Mouse (Mus musculus) MEL (cell line): ENCODE data around the gene Vac14. TPM values are rescaled to one million over a fixed set of nuclear protein-coding genes. Genes with fewer than 3 reads are reported as not detected.

Source experiments
- DNase-seq: peaks from one replicate; pipeline ENCODE4 v3.0.0; 2011; ENCODE audit warnings: low read depth, low spot score
- H3K27ac ChIP-seq: 2 replicates; pipeline ENCODE4 v1.5.1; 2012; ENCODE audit warnings: low read depth, mild to moderate bottlenecking, control low read depth, low read length, moderate library complexity; ENCODE audit not compliant: control insufficient read depth
- H3K27me3 ChIP-seq, 2 experiments: fragments of 150-350 bp in 1 of 2; sonication (generic) in 1 of 2; 2 replicates each; pipeline ENCODE4 v1.6.1; 2012; ENCODE audit warnings: low read length in 2 of 2, mild to moderate bottlenecking in 2 of 2, improper control_type of control experiment in 1 of 2, moderate library complexity in 1 of 2; ENCODE audit not compliant: insufficient read depth in 2 of 2, control insufficient read depth in 1 of 2
- H3K36me3 ChIP-seq, 2 experiments: 2 replicates each; pipeline ENCODE4 v1.6.1; 2012 to 2014; ENCODE audit warnings: low read length in 2 of 2, improper control_type of control experiment in 1 of 2, inconsistent platforms in 1 of 2, mild to moderate bottlenecking in 1 of 2; ENCODE audit not compliant: insufficient read depth in 2 of 2, control insufficient read depth in 1 of 2
- H3K4me1 ChIP-seq, 2 experiments: fragments of 150-350 bp in 1 of 2; sonication (generic) in 1 of 2; 2 replicates each; pipeline ENCODE4 v1.6.1; 2012; ENCODE audit warnings: low read length in 2 of 2, improper control_type of control experiment in 1 of 2, mild to moderate bottlenecking in 1 of 2; ENCODE audit not compliant: insufficient read depth in 2 of 2, control insufficient read depth in 1 of 2
- H3K4me3 ChIP-seq, 2 experiments: fragments of 150-350 bp in 1 of 2; sonication (generic) in 1 of 2; 2 replicates each; pipeline ENCODE4 v1.5.1; 2012; ENCODE audit warnings: low read depth in 2 of 2, low read length in 2 of 2, mild to moderate bottlenecking in 2 of 2, moderate library complexity in 2 of 2, control low read depth in 1 of 2, improper control_type of control experiment in 1 of 2; ENCODE audit not compliant: control insufficient read depth in 1 of 2, insufficient read depth in 1 of 2
- H3K79me2 ChIP-seq: 2 replicates; pipeline ENCODE4 v1.6.1; 2012; ENCODE audit warnings: mild to moderate bottlenecking, low read length, moderate library complexity; ENCODE audit not compliant: control insufficient read depth, poor library complexity, insufficient read depth
- H3K9ac ChIP-seq: 2 replicates; pipeline ENCODE4 v1.6.1; 2012; ENCODE audit warnings: low read depth, mild to moderate bottlenecking, control low read depth, low read length, moderate library complexity; ENCODE audit not compliant: control insufficient read depth, poor library complexity, severe bottlenecking
- H3K9me3 ChIP-seq: fragments of 150-350 bp; sonication (generic); replicated peaks from 2 replicates; pipeline ENCODE4 v1.6.1; 2012; ENCODE audit warnings: mild to moderate bottlenecking, low read length, improper control_type of control experiment, moderate library complexity; ENCODE audit not compliant: insufficient read depth
- BHLHE40 ChIP-seq: IDR thresholded peaks from 2 replicates; pipeline ENCODE4 v1.6.1; 2012; ENCODE audit warnings: low read depth, mild to moderate bottlenecking, inconsistent platforms, low read length, improper control_type of control experiment, borderline replicate concordance
- CHD1 ChIP-seq: IDR thresholded peaks from 2 replicates; pipeline ENCODE4 v1.6.1; 2012; ENCODE audit warnings: low read depth, mild to moderate bottlenecking, inconsistent platforms, low read length, improper control_type of control experiment
- E2F4 ChIP-seq: IDR thresholded peaks from 2 replicates; pipeline ENCODE4 v1.6.1; 2011; ENCODE audit warnings: low read depth, low read length, improper control_type of control experiment, borderline replicate concordance
- HCFC1 ChIP-seq: IDR thresholded peaks from 2 replicates; pipeline ENCODE4 v1.6.1; 2012; ENCODE audit warnings: low read depth, mild to moderate bottlenecking, inconsistent platforms, low read length, improper control_type of control experiment, moderate library complexity
- MAFK ChIP-seq: IDR thresholded peaks from 2 replicates; pipeline ENCODE4 v1.6.1; 2011; ENCODE audit warnings: low read depth, mild to moderate bottlenecking, low read length, improper control_type of control experiment, borderline replicate concordance
- MAZ ChIP-seq: IDR thresholded peaks from 2 replicates; pipeline ENCODE4 v1.6.1; 2012; ENCODE audit warnings: low read depth, mild to moderate bottlenecking, inconsistent platforms, low read length, improper control_type of control experiment
- MEF2A ChIP-seq: IDR thresholded peaks from 2 replicates; pipeline ENCODE4 v1.6.1; 2014; ENCODE audit warnings: low read depth, mild to moderate bottlenecking, inconsistent platforms, low read length, improper control_type of control experiment; ENCODE audit not compliant: poor library complexity, insufficient replicate concordance, severe bottlenecking; ENCODE audit errors: extremely low read depth
- MYB ChIP-seq: IDR thresholded peaks from 2 replicates; pipeline ENCODE4 v1.6.1; 2011; ENCODE audit warnings: mild to moderate bottlenecking, low read depth, low read length, improper control_type of control experiment
- NELFE ChIP-seq: IDR thresholded peaks from 2 replicates; pipeline ENCODE4 v1.6.1; 2011; ENCODE audit warnings: low read depth, low read length, improper control_type of control experiment
- NRF1 ChIP-seq: IDR thresholded peaks from 2 replicates; pipeline ENCODE4 v1.6.1; 2014; ENCODE audit warnings: low read depth, mild to moderate bottlenecking, inconsistent platforms, low read length, improper control_type of control experiment, moderate library complexity; ENCODE audit not compliant: poor library complexity, insufficient read depth, severe bottlenecking
- POLR2A ChIP-seq, 2 experiments: IDR thresholded peaks; 2 replicates each; pipeline ENCODE4 v1.6.1; 2011 to 2012; ENCODE audit warnings: low read length in 2 of 2, mild to moderate bottlenecking in 2 of 2, control low read depth in 1 of 2, improper control_type of control experiment in 1 of 2, low read depth in 1 of 2, moderate library complexity in 1 of 2; ENCODE audit not compliant: control insufficient read depth in 1 of 2, insufficient read depth in 1 of 2, poor library complexity in 1 of 2
- POLR2AphosphoS2 ChIP-seq: IDR thresholded peaks from 2 replicates; pipeline ENCODE4 v1.6.1; 2011; ENCODE audit warnings: low read length, improper control_type of control experiment
- RAD21 ChIP-seq: IDR thresholded peaks from 2 replicates; pipeline ENCODE4 v1.6.1; 2011; ENCODE audit warnings: mild to moderate bottlenecking, low read depth, low read length, improper control_type of control experiment
- SIN3A ChIP-seq: IDR thresholded peaks from 2 replicates; pipeline ENCODE4 v1.6.1; 2012; ENCODE audit warnings: low read length, improper control_type of control experiment, inconsistent platforms
- TBP ChIP-seq: IDR thresholded peaks from 2 replicates; pipeline ENCODE4 v1.8.0; 2011; ENCODE audit warnings: low read depth, low read length, improper control_type of control experiment
- USF2 ChIP-seq, 2 experiments: IDR thresholded peaks; 2 replicates each; pipeline ENCODE4 v1.6.1; 2011 to 2012; ENCODE audit warnings: improper control_type of control experiment in 2 of 2, low read length in 2 of 2, borderline replicate concordance in 1 of 2, inconsistent platforms in 1 of 2, low read depth in 1 of 2, mild to moderate bottlenecking in 1 of 2; ENCODE audit not compliant: insufficient read depth in 1 of 2
- ZMIZ1 ChIP-seq: IDR thresholded peaks from 2 replicates; pipeline ENCODE4 v1.6.1; 2012; ENCODE audit warnings: low read depth, mild to moderate bottlenecking, inconsistent platforms, low read length, improper control_type of control experiment, moderate library complexity
- ZNF384 ChIP-seq: IDR thresholded peaks from 2 replicates; pipeline ENCODE4 v1.6.1; 2012; ENCODE audit warnings: low read depth, mild to moderate bottlenecking, inconsistent platforms, low read length, improper control_type of control experiment
- polyA plus RNA-seq, 2 experiments: library from polyadenylated mRNA; stranded (reverse) in 1 of 2; unstranded in 1 of 2; fragments of >175 nt in 1 of 2; fragments of >200 nt in 1 of 2; gene quantifications; 2 replicates each; pipeline versions ENCODE4 v1.2.1 to v1.2.4; 2012; ENCODE audit warnings: low replicate concordance in 2 of 2, low read depth in 1 of 2; ENCODE audit not compliant: insufficient read length in 2 of 2, insufficient read depth in 1 of 2, missing spikeins in 1 of 2
- total RNA-seq: library from RNA; depleted of rRNA; stranded (reverse); fragments of 300-350 nt; gene quantifications from 2 replicates; pipeline ENCODE4 v1.2.3, GENCODE M21; 2012

Vac14 gene
- total and polyA plus RNA-seq, 3 experiments, result 31.7 to 86.0 TPM; not detected in 1

- no peaks in the 10 kb centered on the region for H3K4me1 ChIP-seq
- no peaks in the 10 kb centered on the region for H3K27me3 ChIP-seq
- no peak overlapping the region for H3K9ac ChIP-seq
- H3K79me2 ChIP-seq, result peaks cover 23% of the 10 kb centered on the region
- DNase-seq, result no peak
- no peak overlapping the region for H3K27ac ChIP-seq
- no peak overlapping the region for H3K4me3 ChIP-seq
- TF ChIP-seq SIN3A, result no peak
- TF ChIP-seq TBP, result peak; percentile 95
- no peak for TF ChIP-seq MYB
- no peaks in the 10 kb centered on the region for H3K9me3 ChIP-seq
- peaks cover 0 to 11% of the 10 kb centered on the region in 2 experiments; a peak in 3 of 4 replicates for H3K36me3 ChIP-seq
Measured at GRCm38 (mm10) chr8:110631201-110631600, 12.8 kb downstream of the Vac14 start.

DNA sequence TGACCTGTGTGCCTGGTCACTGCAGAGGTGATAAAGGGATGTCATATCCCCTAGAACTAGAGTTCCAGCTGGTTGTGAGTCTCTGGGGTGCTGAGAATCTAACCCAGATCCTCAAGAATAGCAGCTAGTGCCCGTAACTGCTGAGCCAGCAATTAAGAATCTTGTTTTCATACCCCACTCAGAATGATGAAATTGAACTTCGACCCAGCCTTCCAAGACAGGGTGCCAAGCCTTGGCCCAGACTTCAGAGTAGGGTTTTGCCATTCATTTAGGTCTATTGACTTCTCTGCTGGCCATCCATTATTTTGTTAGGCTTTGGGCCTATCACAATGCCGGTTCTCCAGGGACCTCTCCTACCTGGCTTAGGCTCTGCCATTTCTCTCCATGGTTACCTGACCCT, 15.4 kb downstream of the Vac14 start:
- Histone ChIP-seq H3K4me3 (no peak overlapping the region), H3K9me3 (no peaks in the 10 kb centered on the region), H3K36me3 (peaks cover 0 to 11% of the 10 kb centered on the region in 2 experiments; a peak in 2 of 4 replicates), H3K4me1 (no peaks in the 10 kb centered on the region), H3K27ac (no peak overlapping the region), H3K9ac (no peak overlapping the region), H3K79me2 (peaks cover 7% of the 10 kb centered on the region), H3K27me3 (no peaks in the 10 kb centered on the region)
- no peak for DNase-seq
- no peak for TF ChIP-seq HCFC1
- 0 out of 2 replicates have a peak, but pooled peaks have one; percentile 24 for TF ChIP-seq MAFK

- no peak overlapping the region for H3K9ac ChIP-seq
- no peak overlapping the region for H3K27ac ChIP-seq
- H3K4me1 ChIP-seq, result no peaks in the 10 kb centered on the region
- no peaks in the 10 kb centered on the region for H3K79me2 ChIP-seq
- H3K4me3 ChIP-seq, result no peak overlapping the region
- TF ChIP-seq POLR2AphosphoS2 (no peak), NELFE (no peak), CHD1 (no peak), USF2 (IDR thresholded peaks at IDR 0.05; ENCODE audit: borderline replicate concordance in 1 of 2, insufficient read depth in 1 of 2, low read depth in 1 of 2, low read length in 2 of 2) (no peak), RAD21 (no peak), BHLHE40 (no peak), POLR2A (IDR thresholded peaks at IDR 0.05; ENCODE audit: control insufficient read depth in 1 of 2, insufficient read depth in 1 of 2, low read depth in 1 of 2, low read length in 2 of 2, poor library complexity in 1 of 2) (no peak), MAFK (no peak), ZMIZ1 (no peak), NRF1 (no peak), ZNF384 (no peak), MAZ (no peak), MEF2A (no peak), E2F4 (no peak)
- peaks cover 0 to 11% of the 10 kb centered on the region in 2 experiments; a peak in 2 of 4 replicates for H3K36me3 ChIP-seq
- no peak for DNase-seq
- H3K27me3 ChIP-seq, result no peaks in the 10 kb centered on the region
- no peaks in the 10 kb centered on the region for H3K9me3 ChIP-seq
Measured at GRCm38 (mm10) chr8:110636182-110636581, 17.8 kb downstream of the Vac14 start.
